Mouse (Mus musculus): ENCODE data around the gene 2010111I01Rik.
"Not testable (repeated sequence)": the region's sequence is repeated elsewhere in the genome, so short reads cannot be mapped to it uniquely, and the experiment has no call there.

- not testable (repeated sequence) for TF ChIP-seq CTCF, EP300 (IDR thresholded peaks at IDR 0.05; ENCODE audit: low read depth)
Measured at GRCm38 (mm10) chr13:63353312-63353711, 388.6 kb downstream of the 2010111I01Rik start.

All from heart, postnatal 0 days (tissue).